In the genomic region with DNA sequence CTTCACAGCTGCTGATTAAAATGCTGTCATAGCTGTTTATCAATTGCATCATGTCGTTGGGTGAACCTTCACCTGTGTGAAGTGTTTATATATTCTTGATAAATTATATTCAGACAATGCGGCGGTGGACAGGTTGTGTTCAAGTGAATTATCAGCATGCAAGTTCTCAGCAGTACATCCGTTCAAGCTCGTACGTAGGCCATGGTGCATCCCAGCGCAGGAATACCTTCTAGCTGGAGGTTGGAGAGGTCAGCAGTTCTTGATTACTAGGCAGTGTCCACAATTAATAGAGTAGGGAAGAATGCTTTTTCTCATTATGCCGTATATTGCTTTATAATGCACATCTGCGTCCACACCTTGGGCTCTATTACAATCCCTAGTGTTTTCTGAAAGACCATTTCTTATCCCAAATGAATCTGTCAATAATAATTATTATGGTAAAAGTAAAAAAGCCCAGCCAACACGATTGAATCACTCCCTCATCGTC, we compare ENCODE assay signal across 19 mouse cellular contexts.
DNase-seq lines count a peak whose midpoint lies in the region; ATAC-seq and TF ChIP-seq lines count a peak whose summit lies in the region.
"Had no signal": no experiment of that assay in that cellular context is flagged by ENCODE, and none has a peak within 500 bp of the region (broad histone marks: within the 10 kb centered on the region; RNA-seq: fewer than 3 reads in every experiment).

No protein-coding gene starts in this region.

- H3K36me3 ChIP-seq in forebrain, embryonic 12.5 days (replicated peaks) = no peaks in the 10 kb centered on the region
- no peaks in the 10 kb centered on the region for H3K36me3 ChIP-seq in forebrain, embryonic 10.5 days (replicated peaks)
- no peaks in the 10 kb centered on the region for H3K36me3 ChIP-seq in forebrain, embryonic 15.5 days
- H3K36me3 ChIP-seq in hindbrain, postnatal 0 days (ENCODE audit: insufficient read depth, low read length) = no peaks in the 10 kb centered on the region
- no peaks in the 10 kb centered on the region for H3K36me3 ChIP-seq in neural tube, embryonic 13.5 days
- H3K36me3 ChIP-seq: embryonic facial prominence, embryonic 13.5 days; G1E; limb, embryonic 12.5 days had no signal

- no peak overlapping the region for H3K9ac ChIP-seq in forebrain, embryonic 12.5 days
- no peak overlapping the region for H3K9ac ChIP-seq in forebrain, embryonic 15.5 days (replicated peaks)
- no peak overlapping the region for H3K9ac ChIP-seq in hindbrain, postnatal 0 days (replicated peaks; ENCODE audit: low read length)
- H3K9ac ChIP-seq in neural tube, embryonic 13.5 days = no peak overlapping the region
- H3K9ac ChIP-seq: embryonic facial prominence, embryonic 13.5 days; limb, embryonic 12.5 days; liver, embryonic 14.5 days had no signal

- no peak overlapping the region for H3K4me3 ChIP-seq in forebrain, embryonic 12.5 days (replicated peaks)
- H3K4me3 ChIP-seq in forebrain, embryonic 10.5 days = no peak overlapping the region
- H3K4me3 ChIP-seq in forebrain, embryonic 15.5 days = no peak overlapping the region
- no peak overlapping the region for H3K4me3 ChIP-seq in hindbrain, postnatal 0 days (ENCODE audit: low read length)
- no peak overlapping the region for H3K4me3 ChIP-seq in neural tube, embryonic 13.5 days
- H3K4me3 ChIP-seq: embryonic facial prominence, embryonic 13.5 days; limb, embryonic 12.5 days; myocyte had no signal

- no peak for TF ChIP-seq CTCF in hindbrain, postnatal 0 days (IDR thresholded peaks at IDR 0.05; ENCODE audit: low read depth)

- peaks cover 15% of the 10 kb centered on the region for H3K4me1 ChIP-seq in forebrain, embryonic 12.5 days
- H3K4me1 ChIP-seq in forebrain, embryonic 10.5 days = peaks cover 18% of the 10 kb centered on the region
- peaks cover 21% of the 10 kb centered on the region for H3K4me1 ChIP-seq in forebrain, embryonic 15.5 days
- H3K4me1 ChIP-seq in hindbrain, postnatal 0 days (ENCODE audit: insufficient read depth, low read length) = no peaks in the 10 kb centered on the region
- peaks cover 34% of the 10 kb centered on the region for H3K4me1 ChIP-seq in neural tube, embryonic 13.5 days (replicated peaks)
- H3K4me1 ChIP-seq: embryonic facial prominence, embryonic 13.5 days had no signal

- no peaks in the 10 kb centered on the region for H3K9me3 ChIP-seq in forebrain, embryonic 12.5 days
- no peaks in the 10 kb centered on the region for H3K9me3 ChIP-seq in forebrain, embryonic 10.5 days
- no peaks in the 10 kb centered on the region for H3K9me3 ChIP-seq in forebrain, embryonic 15.5 days
- no peaks in the 10 kb centered on the region for H3K9me3 ChIP-seq in hindbrain, postnatal 0 days (ENCODE audit: low read length)
- no peaks in the 10 kb centered on the region for H3K9me3 ChIP-seq in neural tube, embryonic 13.5 days
- H3K9me3 ChIP-seq: embryonic facial prominence, embryonic 13.5 days; limb, embryonic 12.5 days had no signal

- no peak overlapping the region for H3K4me2 ChIP-seq in forebrain, embryonic 12.5 days
- H3K4me2 ChIP-seq in forebrain, embryonic 15.5 days (replicated peaks) = no peak overlapping the region
- no peak overlapping the region for H3K4me2 ChIP-seq in hindbrain, postnatal 0 days (ENCODE audit: low read depth, low read length)
- no peak overlapping the region for H3K4me2 ChIP-seq in neural tube, embryonic 13.5 days
- H3K4me2 ChIP-seq: embryonic facial prominence, embryonic 13.5 days; limb, embryonic 12.5 days had no signal

- no peak for DNase-seq in forebrain, embryonic 10.5 days (ENCODE audit: extremely low spot score, low spot score)
- peak; percentile 10 for DNase-seq in hindbrain, postnatal 0 days (ENCODE audit: low spot score)
- no peak for DNase-seq in adrenal gland, postnatal 10 days
- DNase-seq in lung, postnatal 10 days = no peak
- DNase-seq in adrenal gland, postnatal 25 days = no peak
- DNase-seq: cerebellum, adult 18-20 months; gastrocnemius, adult 2 months; kidney, adult 18-20 months; kidney, postnatal 10 days had no signal

- peak; percentile 65 for ATAC-seq in forebrain, embryonic 12.5 days (ENCODE audit: low FRiP score)
- peak; percentile 11; the same call in 1 of the 2 replicates for ATAC-seq in forebrain, embryonic 15.5 days (replicated peaks)
- peak; percentile 22; the same call in 1 of the 2 replicates for ATAC-seq in hindbrain, postnatal 0 days
- 0 out of 2 replicates have a peak, but pooled peaks have one; percentile 15 for ATAC-seq in neural tube, embryonic 13.5 days (ENCODE audit: low read depth)
- ATAC-seq: CD4-positive, CD25-positive, alpha-beta regulatory T cell, adult 4 months had no signal

- 88% methylated on average over 11 of the region's 11 CpGs for WGBS in forebrain, embryonic 12.5 days
- WGBS in forebrain, embryonic 10.5 days = 92% methylated on average over 11 of the region's 11 CpGs
- WGBS in forebrain, embryonic 15.5 days = 82% methylated on average over 11 of the region's 11 CpGs
- 59% methylated on average over 11 of the region's 11 CpGs for WGBS in hindbrain, postnatal 0 days
- WGBS in neural tube, embryonic 13.5 days = 44% methylated on average over 11 of the region's 11 CpGs

- H3K27ac ChIP-seq in forebrain, embryonic 12.5 days = no peak overlapping the region
- no peak overlapping the region for H3K27ac ChIP-seq in forebrain, embryonic 10.5 days
- peak overlapping the region; percentile 71 for H3K27ac ChIP-seq in forebrain, embryonic 15.5 days (replicated peaks)
- 0 out of 2 replicates have a peak overlapping the region, but pooled peaks have one; percentile 7 for H3K27ac ChIP-seq in hindbrain, postnatal 0 days
- H3K27ac ChIP-seq in neural tube, embryonic 13.5 days (replicated peaks) = peak overlapping the region; percentile 86
- H3K27ac ChIP-seq: embryonic facial prominence, embryonic 13.5 days; limb, embryonic 12.5 days; liver, embryonic 14.5 days; stomach, postnatal 0 days had no signal

- H3K27me3 ChIP-seq in forebrain, embryonic 12.5 days = no peaks in the 10 kb centered on the region
- H3K27me3 ChIP-seq in forebrain, embryonic 10.5 days (ENCODE audit: poor library complexity, severe bottlenecking) = no peaks in the 10 kb centered on the region
- H3K27me3 ChIP-seq in forebrain, embryonic 15.5 days = no peaks in the 10 kb centered on the region
- H3K27me3 ChIP-seq in hindbrain, postnatal 0 days (ENCODE audit: insufficient read depth, low read length) = no peaks in the 10 kb centered on the region
- no peaks in the 10 kb centered on the region for H3K27me3 ChIP-seq in neural tube, embryonic 13.5 days
- H3K27me3 ChIP-seq: embryonic facial prominence, embryonic 13.5 days; limb, embryonic 12.5 days had no signal

Comparison
In these comparisons a context has a peak if more than half of its experiments do, and no peak if none do; other contexts are left out.
1. H3K27ac ChIP-seq: peak in forebrain, embryonic 15.5 days (single experiment), hindbrain, postnatal 0 days (single experiment) and neural tube, embryonic 13.5 days (single experiment); none in forebrain, embryonic 12.5 days (single experiment) and forebrain, embryonic 10.5 days (single experiment).
2. ATAC-seq: peak in every context shown above with its lines; median percentile 65 in forebrain, embryonic 12.5 days; 22 in hindbrain, postnatal 0 days; 15 in neural tube, embryonic 13.5 days; 11 in forebrain, embryonic 15.5 days.